Mouse (Mus musculus): ENCODE measurements around the gene Fastkd5. TPM values are rescaled to one million over a fixed set of nuclear protein-coding genes. Genes with fewer than 3 reads are reported as not detected.

Fastkd5 gene
- total RNA-seq, 2 experiments from 2014 or later: 8.1 to 8.2 TPM

DNA sequence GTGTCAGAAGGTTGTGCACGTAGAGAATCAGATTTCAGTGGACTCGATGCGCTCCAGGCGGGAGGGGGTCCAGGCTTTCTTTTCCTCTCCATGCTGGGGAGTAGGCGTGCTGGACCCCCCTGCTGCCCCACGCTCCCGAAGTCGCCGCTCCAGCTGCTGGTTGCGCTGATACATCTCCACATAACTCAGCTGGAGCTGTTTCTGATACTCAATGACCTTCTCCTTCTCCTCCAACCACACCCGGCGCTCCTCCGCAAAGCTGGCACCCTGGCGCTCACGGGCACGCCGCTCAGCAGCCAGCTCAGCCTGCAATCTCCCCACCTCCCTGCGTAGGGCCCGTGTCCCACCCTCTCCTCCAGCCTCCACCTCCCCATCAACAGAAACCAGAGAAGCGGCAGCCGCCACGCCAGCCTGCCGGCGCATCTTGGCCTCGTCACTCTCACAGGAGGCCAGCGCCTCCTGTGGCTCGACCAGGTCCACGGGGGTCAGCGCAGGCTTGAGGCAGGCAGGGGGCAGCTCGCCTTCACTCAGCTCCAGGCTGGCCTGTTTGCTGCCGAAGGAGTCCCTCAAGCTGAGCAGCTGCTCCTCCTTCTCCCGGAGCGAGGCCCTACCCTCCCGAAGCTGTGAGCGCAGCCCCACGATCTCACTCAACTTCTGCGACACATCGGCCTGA lies 5.0 kb upstream of the Fastkd5 start:
- DNase-seq (ENCODE audit: low spot score in 2 of 2): no peak

DNA sequence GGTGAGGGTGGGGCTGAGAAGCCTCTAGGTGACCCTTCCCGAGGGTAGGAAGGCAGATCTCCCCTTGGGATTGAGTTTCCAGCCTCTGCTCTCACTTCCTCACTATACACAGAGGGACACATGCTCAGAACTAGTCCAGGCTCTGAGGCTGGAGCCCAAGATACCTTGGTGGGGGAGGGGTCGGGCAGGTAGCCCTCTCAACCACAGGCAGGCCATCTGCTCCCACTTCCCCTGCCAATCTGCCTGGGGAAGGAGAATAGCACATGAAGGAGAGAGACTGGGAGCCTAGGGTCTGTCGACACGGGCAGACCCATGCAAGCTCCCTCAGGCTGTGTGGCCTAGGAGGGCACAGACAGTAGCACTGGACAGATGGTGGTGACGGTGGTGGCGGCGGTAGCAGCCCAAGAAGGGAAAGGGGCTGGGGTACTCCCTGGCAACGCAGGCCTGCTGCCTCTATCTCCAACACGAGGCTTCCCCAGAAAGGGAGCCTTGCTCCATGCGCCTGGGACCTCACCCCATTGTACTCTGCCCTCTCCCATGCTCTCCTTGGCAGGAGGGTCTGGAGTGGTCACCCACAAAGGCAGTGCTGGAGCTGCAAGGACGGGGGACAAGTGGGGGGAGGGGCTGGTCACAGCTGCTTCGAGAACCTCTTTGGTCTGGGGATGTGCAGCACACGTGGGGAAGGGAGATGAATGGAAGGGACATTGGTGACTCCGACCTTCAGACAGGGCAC lies 4.3 kb upstream of the Fastkd5 start:
- DNase-seq (ENCODE audit: low spot score in 2 of 2): no peak

- DNase-seq (ENCODE audit: low spot score in 2 of 2): no peak
These were observed 3.3 kb upstream of the Fastkd5 start for GRCm38 (mm10) chr2:130632887-130633675.

DNA sequence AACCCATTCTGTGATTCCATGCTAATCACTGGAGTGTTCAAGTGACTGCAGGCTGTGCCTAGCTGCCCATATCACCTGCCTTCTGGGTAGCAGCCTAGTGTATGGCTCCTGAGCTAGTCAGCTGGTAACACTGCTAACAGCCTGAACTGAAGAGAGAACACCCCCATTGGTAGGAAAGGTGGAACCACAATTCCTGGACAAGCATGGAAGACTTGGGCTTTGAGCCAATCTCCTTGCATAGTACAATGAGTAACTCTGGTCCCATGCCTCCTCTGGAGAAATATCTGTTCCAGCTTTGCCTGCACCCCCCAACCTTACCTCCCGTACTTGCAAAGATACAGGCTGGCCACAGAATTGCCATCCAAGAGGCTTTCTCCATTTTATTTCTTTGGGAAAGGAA lies 2.6 kb upstream of the Fastkd5 start:
- no peak for DNase-seq (ENCODE audit: low spot score in 2 of 2)

- DNase-seq (ENCODE audit: low spot score in 2 of 2): no peak
These were observed 568 bp downstream of the Fastkd5 start for GRCm38 (mm10) chr2:130629080-130629838.

DNA sequence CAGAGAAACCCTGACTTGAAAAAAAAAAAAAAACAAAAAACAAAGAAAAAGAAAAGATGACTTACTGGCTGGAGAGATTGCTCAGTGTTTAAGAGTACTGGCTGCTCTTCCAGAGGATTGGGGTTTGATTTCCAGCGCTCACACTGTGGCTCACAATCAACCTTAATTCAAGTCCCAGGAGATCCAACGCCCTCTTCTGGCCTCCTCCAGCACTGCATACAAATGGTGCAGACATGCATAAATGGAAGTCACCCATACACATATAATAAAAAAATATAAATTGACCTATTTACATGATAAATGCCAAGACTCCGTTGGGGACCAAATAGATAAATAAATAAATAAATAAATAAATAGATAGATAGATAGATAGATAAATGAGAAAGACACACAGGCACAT lies 1.4 kb downstream of the Fastkd5 start:
- DNase-seq (ENCODE audit: low spot score in 2 of 2): no peak

DNA sequence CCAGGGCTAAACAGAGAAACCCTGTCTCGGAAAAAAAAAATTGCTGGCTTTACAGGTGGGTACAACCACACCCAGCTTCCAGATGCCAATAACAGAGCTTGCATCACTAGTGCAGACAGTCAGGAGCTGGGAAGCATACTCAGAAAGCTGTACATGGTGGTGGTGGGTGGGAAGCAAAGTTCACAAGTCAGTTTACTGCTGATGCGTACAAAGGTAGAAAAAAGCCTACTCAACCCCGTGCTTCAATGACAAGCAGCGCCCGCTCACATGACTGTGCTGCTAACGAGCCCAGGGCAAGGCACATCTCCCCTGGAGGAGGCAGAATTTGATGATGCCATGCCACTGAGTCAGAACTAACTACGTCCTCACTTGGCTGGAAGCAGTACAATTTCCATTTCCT lies 10.9 kb downstream of the Fastkd5 start:
- no peak for DNase-seq (ENCODE audit: low spot score in 2 of 2)

DNA sequence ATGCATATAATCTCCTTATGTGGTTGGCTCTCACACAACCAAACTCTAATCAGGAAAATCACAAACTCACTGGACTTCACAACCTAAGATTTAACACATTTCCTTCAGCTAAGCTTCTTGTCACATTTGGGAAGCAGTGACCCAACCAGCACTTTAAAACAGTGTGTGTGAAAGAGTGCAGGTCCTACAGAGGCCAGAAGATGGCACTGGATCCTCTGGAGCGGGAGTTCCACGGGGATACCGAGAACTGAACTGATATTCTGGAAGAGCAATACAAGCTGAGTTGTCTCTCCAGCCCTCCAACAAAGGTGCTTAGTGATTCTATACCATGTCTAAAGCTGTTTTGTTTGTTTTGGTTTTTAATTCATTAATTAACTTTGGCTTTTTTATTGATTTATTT lies 16.7 kb downstream of the Fastkd5 start:
- DNase-seq (ENCODE audit: low spot score in 2 of 2): no peak

- DNase-seq (ENCODE audit: low spot score in 2 of 2): no peak
These were observed 27.6 kb downstream of the Fastkd5 start for GRCm38 (mm10) chr2:130602195-130602594.

GRCm38 (mm10) chr2:130598399-130598798 lies 31.4 kb downstream of the Fastkd5 start:
- no peak for DNase-seq (ENCODE audit: low spot score in 2 of 2)

DNA sequence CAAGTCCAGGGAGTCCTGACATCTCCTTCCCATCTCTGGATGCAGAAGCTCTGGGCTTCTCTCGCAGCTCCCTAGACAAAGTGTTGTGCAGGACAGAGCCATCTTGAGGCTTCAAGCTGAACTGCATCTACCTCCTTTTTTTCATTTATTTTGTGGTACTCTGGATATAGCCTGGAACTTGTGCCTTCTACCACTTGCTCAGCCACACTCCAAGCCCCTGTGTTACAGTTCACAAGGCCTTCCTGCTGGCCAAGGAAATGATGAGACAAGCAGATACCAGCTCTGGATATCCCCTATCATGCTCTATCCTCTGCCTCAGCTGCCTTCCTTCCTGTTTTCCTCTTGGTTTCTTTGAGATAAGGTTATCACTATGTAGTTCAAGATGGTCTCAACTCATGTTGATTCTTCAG lies 32.2 kb downstream of the Fastkd5 start:
- peak in 1 of 2 experiments; percentile 74 for DNase-seq (ENCODE audit: low spot score in 2 of 2)

GRCm38 (mm10) chr2:130595596-130595995 lies 34.2 kb downstream of the Fastkd5 start:
- DNase-seq (ENCODE audit: low spot score in 2 of 2): no peak

DNA sequence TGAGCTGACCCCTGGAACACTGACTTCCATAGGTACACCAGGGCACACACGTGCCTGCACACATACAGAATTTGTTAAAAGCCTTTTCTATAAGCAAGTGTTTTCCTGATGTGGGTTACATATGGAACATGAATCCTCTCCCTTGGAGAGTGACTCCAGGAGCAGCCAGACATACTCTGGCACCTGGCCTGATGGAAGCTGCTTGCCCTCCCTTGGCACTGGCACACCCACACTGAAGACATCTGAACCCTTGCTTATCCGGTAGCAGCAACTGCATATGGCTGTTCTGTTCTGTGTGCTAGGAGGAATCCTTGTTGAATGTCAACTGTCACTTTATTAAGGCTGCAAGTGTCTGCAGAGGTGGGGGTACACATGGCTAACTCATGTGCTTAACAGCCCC lies 38.8 kb downstream of the Fastkd5 start:
- DNase-seq (ENCODE audit: low spot score in 2 of 2): no peak

GRCm38 (mm10) chr2:130589761-130590160 lies 40.1 kb downstream of the Fastkd5 start:
- DNase-seq (ENCODE audit: low spot score in 2 of 2): no peak

DNA sequence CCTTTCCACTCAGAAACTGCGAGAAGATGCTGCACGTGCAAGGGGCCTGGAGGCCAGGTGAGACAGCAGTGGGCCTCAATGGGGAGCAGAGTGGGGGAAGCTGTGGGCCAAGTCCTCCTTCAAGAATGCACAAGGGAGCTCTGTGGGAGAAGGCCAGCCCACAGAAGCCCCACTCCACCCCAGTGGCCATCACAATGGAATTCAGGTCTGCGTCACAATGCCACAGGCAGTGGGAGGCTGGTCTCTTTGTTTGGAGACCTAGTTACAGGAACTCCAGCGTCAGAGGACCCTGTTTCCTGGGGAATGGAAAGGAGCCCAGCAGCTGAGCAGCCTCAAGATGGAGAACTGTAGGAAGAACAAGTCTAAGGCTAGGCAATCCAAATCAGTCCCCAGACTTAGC lies 40.7 kb downstream of the Fastkd5 start:
- DNase-seq (ENCODE audit: low spot score in 2 of 2): no peak

DNA sequence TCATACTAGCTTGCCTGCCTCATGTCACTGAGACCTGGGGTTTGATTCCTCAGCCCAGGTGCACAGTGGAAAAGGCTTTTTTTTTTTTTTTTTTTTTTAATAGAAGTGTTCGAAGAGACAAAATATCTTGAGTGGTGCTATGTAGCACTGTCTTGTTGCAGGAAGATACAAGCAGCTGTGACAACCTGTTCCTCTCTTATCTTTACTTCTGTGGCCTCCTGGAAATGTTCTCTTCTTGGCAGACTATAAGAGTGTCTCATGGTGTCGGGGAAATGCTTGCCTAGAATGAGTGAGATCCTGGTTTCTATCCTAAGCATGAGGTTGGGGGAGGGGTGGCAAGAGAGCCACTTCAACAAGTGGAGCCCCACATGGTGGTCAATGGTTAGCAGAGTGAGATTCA lies 41.5 kb downstream of the Fastkd5 start:
- DNase-seq (ENCODE audit: low spot score in 2 of 2): no peak

- peak in 1 of 2 experiments; percentile 29 for DNase-seq (ENCODE audit: low spot score in 2 of 2)
These were observed 43.8 kb downstream of the Fastkd5 start for GRCm38 (mm10) chr2:130586016-130586415.

- DNase-seq (ENCODE audit: low spot score in 2 of 2): no peak
These were observed 45.8 kb downstream of the Fastkd5 start for GRCm38 (mm10) chr2:130583902-130584560.

GRCm38 (mm10) chr2:130582552-130582951 lies 47.3 kb downstream of the Fastkd5 start, which contains the start of gene Avp:
Avp (minus strand) TSS chr2:130582554.
- no peak for DNase-seq (ENCODE audit: low spot score in 2 of 2)

DNA sequence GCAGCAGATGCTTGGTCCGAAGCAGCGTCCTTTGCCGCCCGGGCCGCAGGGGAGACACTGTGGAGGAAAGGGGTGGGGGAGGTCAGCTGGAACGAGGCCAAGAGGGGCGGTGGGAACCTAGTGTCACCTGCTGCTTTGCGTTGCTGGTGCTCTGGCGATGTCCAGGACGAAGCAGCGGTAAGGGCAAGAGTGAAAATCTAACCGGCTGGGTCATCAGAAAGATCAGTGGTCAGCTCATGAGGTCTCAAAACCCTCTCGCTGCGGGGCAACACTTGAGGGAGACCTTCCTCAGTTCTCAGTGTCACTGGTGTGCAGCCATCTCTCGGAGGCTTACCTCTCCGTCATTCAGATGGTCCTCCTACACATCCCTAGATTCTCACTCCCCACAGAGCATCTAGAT lies 48.6 kb downstream of the Fastkd5 start:
- DNase-seq (ENCODE audit: low spot score in 2 of 2): no peak

GRCm38 (mm10) chr2:130579791-130580190 lies 50.0 kb downstream of the Fastkd5 start:
- DNase-seq (ENCODE audit: low spot score in 2 of 2): no peak
